Mouse (Mus musculus) urinary bladder, adult 18-20 months (tissue): ENCODE measurements at regions not wholly inside any gene's neighbourhood (a gene's known extent, or its start where the extent isn't known, plus 50 kb on each side); places are given as distances from the start of the nearest gene placed in this dataset.

Experiments used
- DNase-seq, 2 experiments: peaks; one replicate each; pipeline ENCODE4 v3.0.0; 2022; ENCODE audit warnings: low spot score in 2 of 2, mixed read lengths in 2 of 2

GRCm38 (mm10) chr10:99531556-99531955 is 227.9 kb downstream of the Csl start:
- no peak for DNase-seq

- no peak for DNase-seq
Measured at GRCm38 (mm10) chr10:99531992-99532391, 227.5 kb downstream of the Csl start.

GRCm38 (mm10) chr10:99532697-99533119 is 226.8 kb downstream of the Csl start:
- DNase-seq = no peak

- DNase-seq = no peak
Measured at GRCm38 (mm10) chr10:99533468-99533867, 226.0 kb downstream of the Csl start.

GRCm38 (mm10) chr10:99534237-99534636 is 225.2 kb downstream of the Csl start:
- DNase-seq = no peak

GRCm38 (mm10) chr10:99538639-99539038 is 220.8 kb downstream of the Csl start:
- DNase-seq = no peak

GRCm38 (mm10) chr10:99552373-99552772 is 207.1 kb downstream of the Csl start:
- DNase-seq = no peak

- DNase-seq = no peak
Measured at GRCm38 (mm10) chr10:99552836-99553540, 206.5 kb downstream of the Csl start.

GRCm38 (mm10) chr10:99555021-99555420 is 204.4 kb downstream of the Csl start:
- no peak for DNase-seq

GRCm38 (mm10) chr10:99555658-99556352 is 203.7 kb downstream of the Csl start:
- no peak for DNase-seq

GRCm38 (mm10) chr10:99556353-99557036 is 203.0 kb downstream of the Csl start:
- DNase-seq = no peak

GRCm38 (mm10) chr10:99558656-99559055 is 200.8 kb downstream of the Csl start:
- no peak for DNase-seq

GRCm38 (mm10) chr10:99561166-99561818 is 198.2 kb downstream of the Csl start:
- no peak for DNase-seq

- no peak for DNase-seq
Measured at GRCm38 (mm10) chr10:99564605-99565004, 194.9 kb downstream of the Csl start.

GRCm38 (mm10) chr10:99568424-99568823 is 191.0 kb downstream of the Csl start:
- no peak for DNase-seq

- DNase-seq = no peak
Measured at GRCm38 (mm10) chr10:99570190-99570589, 189.3 kb downstream of the Csl start.

GRCm38 (mm10) chr10:99573997-99574396 is 185.5 kb downstream of the Csl start:
- DNase-seq = peak; percentile 11 to 13

- DNase-seq = no peak
Measured at GRCm38 (mm10) chr10:99575294-99575693, 184.2 kb downstream of the Csl start.

GRCm38 (mm10) chr10:99576301-99576700 is 183.2 kb downstream of the Csl start:
- DNase-seq = no peak

GRCm38 (mm10) chr10:99577041-99577681 is 182.3 kb downstream of the Csl start:
- DNase-seq = peak in 1 of 2 experiments; percentile 32

- no peak for DNase-seq
Measured at GRCm38 (mm10) chr10:99578366-99578765, 181.1 kb downstream of the Csl start.

GRCm38 (mm10) chr10:99580191-99580590 is 179.3 kb downstream of the Csl start:
- no peak for DNase-seq
